Mouse (Mus musculus) urinary bladder, postnatal 25 days (tissue): ENCODE data around the gene Ppp1r37.
"Not testable (repeated sequence)": the region's sequence is repeated elsewhere in the genome, so short reads cannot be mapped to it uniquely, and the experiment has no call there.

Source experiments
- DNase-seq: peaks from one replicate; pipeline ENCODE4 v3.0.0; 2022; ENCODE audit warnings: low spot score

Gene Ppp1r37

GRCm38 (mm10) chr7:19562643-19563410 is at the start of gene Ppp1r37:
Ppp1r37 (minus strand) TSS chr7:19563076.
- no peak for DNase-seq

GRCm38 (mm10) chr7:19610969-19611368 is 48.1 kb upstream of the Ppp1r37 start:
- no peak for DNase-seq

GRCm38 (mm10) chr7:19609641-19610332 is 46.9 kb upstream of the Ppp1r37 start:
- DNase-seq: no peak

GRCm38 (mm10) chr7:19607291-19607690 is 44.4 kb upstream of the Ppp1r37 start:
- DNase-seq: no peak

- not testable (repeated sequence) for DNase-seq
Observed at GRCm38 (mm10) chr7:19604606-19605214, 41.8 kb upstream of the Ppp1r37 start.

- DNase-seq: peak; percentile 97
Observed at GRCm38 (mm10) chr7:19603849-19604605, 41.2 kb upstream of the Ppp1r37 start, which contains the start of gene Clasrp. Clasrp (minus strand) TSS chr7:19604486.

GRCm38 (mm10) chr7:19603055-19603454 is 40.2 kb upstream of the Ppp1r37 start:
- DNase-seq: no peak

- DNase-seq: no peak
Observed at GRCm38 (mm10) chr7:19600562-19600961, 37.7 kb upstream of the Ppp1r37 start.

- DNase-seq: no peak
Observed at GRCm38 (mm10) chr7:19593061-19593730, 30.3 kb upstream of the Ppp1r37 start.

- DNase-seq: peak; percentile 71
Observed at GRCm38 (mm10) chr7:19589917-19590316, 27.0 kb upstream of the Ppp1r37 start.

- DNase-seq: peak; percentile 57
Observed at GRCm38 (mm10) chr7:19589207-19589606, 26.3 kb upstream of the Ppp1r37 start.

- DNase-seq: no peak
Observed at GRCm38 (mm10) chr7:19586269-19586668, 23.4 kb upstream of the Ppp1r37 start.

GRCm38 (mm10) chr7:19580634-19581033 is 17.8 kb upstream of the Ppp1r37 start:
- peak; percentile 68 for DNase-seq

- no peak for DNase-seq
Observed at GRCm38 (mm10) chr7:19579751-19580150, 16.9 kb upstream of the Ppp1r37 start.

- DNase-seq: no peak
Observed at GRCm38 (mm10) chr7:19578436-19578835, 15.6 kb upstream of the Ppp1r37 start.

- no peak for DNase-seq
Observed at GRCm38 (mm10) chr7:19577877-19578414, 15.1 kb upstream of the Ppp1r37 start.

GRCm38 (mm10) chr7:19577141-19577852 is 14.4 kb upstream of the Ppp1r37 start, which contains the start of the genes Zfp296 and Gemin7:
Zfp296 (plus strand) TSS chr7:19577287.
Gemin7 (minus strand) TSS chr7:19577595.
- peak; percentile 50 for DNase-seq

- DNase-seq: no peak
Observed at GRCm38 (mm10) chr7:19575559-19575958, 12.7 kb upstream of the Ppp1r37 start.

GRCm38 (mm10) chr7:19573776-19574140 is 10.9 kb upstream of the Ppp1r37 start:
- DNase-seq: no peak
